Mouse (Mus musculus): Measurements from ENCODE around the gene Tmod2. TPM values are rescaled to one million over a fixed set of nuclear protein-coding genes. Genes with fewer than 3 reads are reported as not detected.

The Tmod2 gene
- total and polyA plus RNA-seq, 3 experiments, result not detected

DNA sequence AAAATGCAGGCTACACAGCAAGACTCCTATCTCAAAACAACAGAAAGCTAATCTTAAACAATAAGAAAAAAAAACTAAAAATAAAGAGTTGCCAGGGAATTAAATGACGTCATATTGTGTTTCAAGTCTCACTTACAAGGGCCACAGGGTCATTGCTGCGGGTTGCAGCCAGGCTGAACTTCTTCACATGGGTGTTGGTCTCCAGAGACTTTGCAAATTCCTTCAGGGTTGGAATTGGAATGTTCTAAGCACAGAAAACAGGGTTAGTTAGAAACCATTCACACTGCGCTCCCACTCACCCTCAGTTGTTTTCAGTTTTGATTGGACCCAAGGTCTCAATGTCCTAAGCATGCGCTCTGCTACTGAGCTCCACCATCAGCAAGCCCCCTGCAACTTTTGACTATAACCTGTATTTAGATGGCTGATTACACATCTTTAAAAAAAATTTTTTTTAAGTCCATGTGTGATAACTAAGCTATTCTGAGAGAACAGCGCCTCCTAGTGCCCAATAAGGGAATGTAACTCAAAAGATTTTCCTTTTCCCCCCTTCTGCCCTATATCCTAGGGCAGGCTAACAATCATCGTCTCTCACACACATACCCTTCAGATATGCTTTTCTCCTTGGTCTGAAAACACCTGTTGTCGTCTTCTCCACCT, 29.3 kb downstream of the Tmod2 start (continued):
- TF ChIP-seq MYC (IDR thresholded peaks at IDR 0.05; ENCODE audit: low read depth, low read length) (peak; percentile 80), RCOR1 (IDR thresholded peaks at IDR 0.05; ENCODE audit: low read depth, low read length) (no peak), JUND (IDR thresholded peaks at IDR 0.05; ENCODE audit: low read depth, low read length) (peak; percentile 36; the same call in 1 of the 2 replicates), ZNF384 (IDR thresholded peaks at IDR 0.05; ENCODE audit: low read depth, low read length) (peak; percentile 96), ZKSCAN1 (IDR thresholded peaks at IDR 0.05; ENCODE audit: low read depth, low read length) (no peak), NELFE (IDR thresholded peaks at IDR 0.05; ENCODE audit: low read depth, low read length) (no peak), GATA1 (IDR thresholded peaks at IDR 0.05; ENCODE audit: low read depth, low read length) (0 out of 2 replicates have a peak, but pooled peaks have one; percentile 49), ETS1 (IDR thresholded peaks at IDR 0.05; ENCODE audit: low read depth, low read length) (no peak)

DNA sequence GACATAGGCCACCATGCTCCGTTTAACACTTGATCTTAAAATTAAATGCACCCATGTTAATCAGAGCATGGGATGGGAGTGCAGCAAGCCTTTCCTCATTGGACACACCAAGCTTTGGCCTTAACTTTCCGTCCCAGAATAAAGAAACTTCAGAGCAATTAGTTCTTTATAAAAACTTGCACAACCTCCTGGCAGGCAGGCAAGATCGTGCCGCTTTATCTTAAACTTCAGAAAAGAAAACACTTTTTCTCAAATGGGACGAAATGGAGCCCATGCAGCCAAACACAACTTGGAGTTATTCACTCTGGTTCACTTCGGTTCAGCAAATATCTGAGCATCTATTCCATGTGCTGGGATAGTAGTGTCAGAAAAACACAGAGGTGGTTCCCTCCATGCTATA, 31.8 kb downstream of the Tmod2 start:
- Histone ChIP-seq H3K27me3 (ENCODE audit: control insufficient read depth in 1 of 2, insufficient read depth in 2 of 2, low read length in 2 of 2) (no peaks in the 10 kb centered on the region), H3K27ac (ENCODE audit: control insufficient read depth, low read depth, low read length) (no peak overlapping the region), H3K79me2 (ENCODE audit: control insufficient read depth, insufficient read depth, low read length, poor library complexity) (no peaks in the 10 kb centered on the region), H3K36me3 (ENCODE audit: control insufficient read depth in 1 of 2, insufficient read depth in 2 of 2, low read length in 2 of 2) (no peaks in the 10 kb centered on the region), H3K9me3 (replicated peaks; ENCODE audit: insufficient read depth, low read length) (no peaks in the 10 kb centered on the region), H3K9ac (ENCODE audit: control insufficient read depth, low read depth, low read length, poor library complexity, severe bottlenecking) (no peak overlapping the region), H3K4me3 (ENCODE audit: control insufficient read depth in 1 of 2, insufficient read depth in 1 of 2, low read depth in 2 of 2, low read length in 2 of 2) (no peak overlapping the region), H3K4me1 (ENCODE audit: control insufficient read depth in 1 of 2, insufficient read depth in 2 of 2, low read length in 2 of 2) (no peaks in the 10 kb centered on the region)
- DNase-seq (ENCODE audit: low read depth, low spot score), result no peak
- TF ChIP-seq KAT2A (conservative IDR thresholded peaks at IDR 0.05; ENCODE audit: low read depth, low read length), result no peak

DNA sequence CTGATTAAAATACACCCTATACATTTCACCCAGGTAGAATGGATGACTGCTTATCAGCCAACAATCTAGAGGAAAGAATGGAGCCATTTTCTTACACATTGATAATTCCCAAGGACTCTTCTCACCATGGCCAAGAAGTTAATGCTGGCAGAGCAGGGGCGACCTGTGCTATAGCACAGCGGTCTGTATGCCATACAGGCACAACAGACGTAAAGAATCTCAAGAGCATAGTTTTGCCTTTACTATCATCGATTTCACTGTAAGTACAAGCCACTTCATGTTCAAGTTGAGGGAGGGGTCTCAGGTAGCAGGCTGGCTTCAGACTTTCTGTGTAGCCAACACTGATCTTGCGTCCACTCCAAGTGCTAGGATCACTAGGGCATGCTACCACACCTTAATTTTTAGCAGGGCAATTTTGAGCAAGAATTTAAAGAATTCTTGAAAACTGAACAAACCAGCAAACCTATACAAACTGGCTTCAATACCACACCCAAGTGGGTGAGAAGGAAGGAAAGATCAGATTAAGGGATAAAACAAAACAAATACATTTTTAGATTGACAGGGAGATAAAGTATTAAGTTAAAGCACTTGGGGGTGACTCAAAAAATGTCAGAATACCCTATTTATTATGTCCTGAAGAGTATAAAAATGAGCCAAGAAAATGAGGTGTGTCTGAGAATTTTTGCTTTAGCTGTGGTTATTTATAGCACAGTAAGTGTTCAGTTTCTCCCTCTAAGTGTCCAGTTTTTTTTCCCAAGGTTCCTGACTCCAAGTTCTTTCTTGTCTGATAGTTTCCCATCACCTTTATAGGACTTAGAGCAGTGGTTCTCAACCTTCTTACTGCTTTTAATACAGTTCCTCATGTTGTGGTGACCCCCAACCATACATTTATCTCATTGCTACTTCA, 39.8 kb downstream of the Tmod2 start:
- H3K36me3 ChIP-seq (ENCODE audit: control insufficient read depth in 1 of 2, insufficient read depth in 2 of 2, low read length in 2 of 2), result no peaks in the 10 kb centered on the region
- no peak overlapping the region for H3K4me3 ChIP-seq (ENCODE audit: control insufficient read depth in 1 of 2, insufficient read depth in 1 of 2, low read depth in 2 of 2, low read length in 2 of 2)
- H3K27me3 ChIP-seq (ENCODE audit: control insufficient read depth in 1 of 2, insufficient read depth in 2 of 2, low read length in 2 of 2), result no peaks in the 10 kb centered on the region
- H3K4me1 ChIP-seq (ENCODE audit: control insufficient read depth in 1 of 2, insufficient read depth in 2 of 2, low read length in 2 of 2), result no peaks in the 10 kb centered on the region
- no peak overlapping the region for H3K27ac ChIP-seq (ENCODE audit: control insufficient read depth, low read depth, low read length)
- H3K79me2 ChIP-seq (ENCODE audit: control insufficient read depth, insufficient read depth, low read length, poor library complexity), result no peaks in the 10 kb centered on the region
- no peak overlapping the region for H3K9ac ChIP-seq (ENCODE audit: control insufficient read depth, low read depth, low read length, poor library complexity, severe bottlenecking)
- no peak for DNase-seq (ENCODE audit: low read depth, low spot score)
- TF ChIP-seq CTCF (IDR thresholded peaks at IDR 0.05 in 2 of 3, conservative IDR thresholded peaks at IDR 0.05 in 1 of 3; ENCODE audit: control insufficient read depth in 1 of 3, insufficient read depth in 1 of 3, low read depth in 2 of 3, low read length in 3 of 3, poor library complexity in 1 of 3, severe bottlenecking in 1 of 3) (no peak), NELFE (IDR thresholded peaks at IDR 0.05; ENCODE audit: low read depth, low read length) (no peak), CHD2 (IDR thresholded peaks at IDR 0.05; ENCODE audit: low read length) (no peak), ZMIZ1 (IDR thresholded peaks at IDR 0.05; ENCODE audit: low read depth, low read length) (no peak), GABPA (IDR thresholded peaks at IDR 0.05; ENCODE audit: low read depth, low read length) (no peak), USF1 (IDR thresholded peaks at IDR 0.05; ENCODE audit: low read depth, low read length) (no peak), BHLHE40 (IDR thresholded peaks at IDR 0.05; ENCODE audit: borderline replicate concordance, low read depth, low read length) (no peak), POLR2A (IDR thresholded peaks at IDR 0.05; ENCODE audit: control insufficient read depth in 1 of 2, insufficient read depth in 1 of 2, low read depth in 1 of 2, low read length in 2 of 2, poor library complexity in 1 of 2) (no peak), E2F4 (IDR thresholded peaks at IDR 0.05; ENCODE audit: borderline replicate concordance, low read depth, low read length) (no peak), MAX (IDR thresholded peaks at IDR 0.05; ENCODE audit: low read length) (no peak), UBTF (IDR thresholded peaks at IDR 0.05; ENCODE audit: borderline replicate concordance, insufficient read depth, low read depth, low read length) (no peak), RAD21 (IDR thresholded peaks at IDR 0.05; ENCODE audit: low read depth, low read length) (no peak), NRF1 (IDR thresholded peaks at IDR 0.05; ENCODE audit: insufficient read depth, low read depth, low read length, poor library complexity, severe bottlenecking) (no peak), TCF12 (IDR thresholded peaks at IDR 0.05; ENCODE audit: low read depth, low read length) (no peak), MXI1 (IDR thresholded peaks at IDR 0.05; ENCODE audit: low read depth, low read length) (no peak), CHD1 (IDR thresholded peaks at IDR 0.05; ENCODE audit: low read depth, low read length) (no peak), KAT2A (conservative IDR thresholded peaks at IDR 0.05; ENCODE audit: low read depth, low read length) (no peak), MEF2A (IDR thresholded peaks at IDR 0.05; ENCODE audit: extremely low read depth, insufficient replicate concordance, low read depth, low read length, poor library complexity, severe bottlenecking) (no peak)
- no peaks in the 10 kb centered on the region for H3K9me3 ChIP-seq (replicated peaks; ENCODE audit: insufficient read depth, low read length)

Measured in MEL (cell line).